Mouse (Mus musculus) myocyte (in vitro differentiated cells): ENCODE results near the gene Faap100. TPM values are rescaled to one million over a fixed set of nuclear protein-coding genes. Genes with fewer than 3 reads are reported as not detected.

Experiments used
- H3K27me3 ChIP-seq: one replicate; pipeline ENCODE4 v1.6.1; 2011; ENCODE audit not compliant: control insufficient read depth, insufficient read depth, insufficient read length
- H3K36me3 ChIP-seq: one replicate; pipeline ENCODE4 v1.6.1; 2011; ENCODE audit not compliant: control insufficient read depth, insufficient read depth
- H3K4me2 ChIP-seq: one replicate; pipeline ENCODE4 v1.6.1; 2011; ENCODE audit warnings: low read depth, control low read depth
- H3K4me3 ChIP-seq: one replicate; pipeline ENCODE4 v1.5.1; 2011; ENCODE audit warnings: mild to moderate bottlenecking, control low read depth, moderate library complexity
- H3K79me2 ChIP-seq: one replicate; pipeline ENCODE4 v1.6.1; 2011; ENCODE audit not compliant: control insufficient read depth, insufficient read depth
- H3ac ChIP-seq: one replicate; pipeline ENCODE4 v1.6.1; 2011; ENCODE audit not compliant: control insufficient read depth, insufficient read length
- CEBPB ChIP-seq: IDR thresholded peaks from 2 replicates; pipeline ENCODE4 v1.6.1; 2011; ENCODE audit warnings: mild to moderate bottlenecking, moderate library complexity; ENCODE audit not compliant: poor library complexity, insufficient read depth, severe bottlenecking
- E2F4 ChIP-seq: IDR thresholded peaks from one replicate; pipeline ENCODE4 v1.6.1; 2011; ENCODE audit warnings: mild to moderate bottlenecking, control low read depth, moderate library complexity; ENCODE audit not compliant: insufficient read depth
- MAX ChIP-seq: IDR thresholded peaks from one replicate; pipeline ENCODE4 v1.6.1; 2011; ENCODE audit warnings: low read depth, mild to moderate bottlenecking, control low read depth
- MYOD1 ChIP-seq, 3 experiments: IDR thresholded peaks; one replicate each; pipeline ENCODE4 v1.6.1; 2011; ENCODE audit warnings: control low read depth in 2 of 3, low read depth in 2 of 3, mild to moderate bottlenecking in 2 of 3, moderate library complexity in 1 of 3; ENCODE audit not compliant: insufficient read length in 2 of 3, control insufficient read depth in 1 of 3
- MYOG ChIP-seq, 3 experiments: IDR thresholded peaks; one replicate each; pipeline ENCODE4 v1.6.1; 2011; ENCODE audit warnings: control low read depth in 2 of 3, low read depth in 2 of 3, mild to moderate bottlenecking in 2 of 3; ENCODE audit not compliant: insufficient read length in 2 of 3, control insufficient read depth in 1 of 3, insufficient read depth in 1 of 3
- POLR2A ChIP-seq: IDR thresholded peaks from one replicate; pipeline ENCODE4 v1.6.1; 2011; ENCODE audit warnings: low read depth, mild to moderate bottlenecking, control low read depth, moderate library complexity; ENCODE audit not compliant: insufficient read length
- POLR2AphosphoS2 ChIP-seq: IDR thresholded peaks from one replicate; pipeline ENCODE4 v1.6.1; 2011; ENCODE audit warnings: low read depth, control low read depth; ENCODE audit not compliant: insufficient read length
- REST ChIP-seq: IDR thresholded peaks from one replicate; pipeline ENCODE4 v1.6.1; 2011; ENCODE audit warnings: mild to moderate bottlenecking, control low read depth, moderate library complexity; ENCODE audit not compliant: insufficient read depth, insufficient read length
- SRF ChIP-seq: IDR thresholded peaks from one replicate; pipeline ENCODE4 v1.6.1; 2011; ENCODE audit warnings: low read depth; ENCODE audit not compliant: control insufficient read depth, insufficient read length
- TCF12 ChIP-seq: IDR thresholded peaks from one replicate; pipeline ENCODE4 v1.6.1; 2011; ENCODE audit warnings: mild to moderate bottlenecking, control low read depth; ENCODE audit not compliant: poor library complexity, insufficient read depth, severe bottlenecking
- TCF3 ChIP-seq: IDR thresholded peaks from one replicate; pipeline ENCODE4 v1.6.1; 2011; ENCODE audit warnings: low read depth, control low read depth; ENCODE audit not compliant: insufficient read length
- USF1 ChIP-seq: IDR thresholded peaks from one replicate; pipeline ENCODE4 v1.6.1; 2011; ENCODE audit warnings: low read depth, mild to moderate bottlenecking, control low read depth, moderate library complexity
- polyA plus RNA-seq: library from polyadenylated mRNA; unstranded; fragments of >200 nt; fragmentation: generic; extraction: Trizol; gene quantifications from one replicate; pipeline ENCODE4 v1.2.1, GENCODE M21; 2012; ENCODE audit warnings: missing spikeins

Faap100 gene
- 12.3 TPM for polyA plus RNA-seq

- Histone ChIP-seq H3K36me3 (peaks cover 10% of the 10 kb centered on the region), H3K27me3 (no peaks in the 10 kb centered on the region), H3K4me3 (peak within 1 kb of the TSS; percentile 65), H3K79me2 (peaks cover 6% of the 10 kb centered on the region), H3ac (peak within 1 kb of the TSS; percentile 26), H3K4me2 (peak within 1 kb of the TSS; percentile 96)
- peak; percentile 29 for TF ChIP-seq E2F4
- TF ChIP-seq POLR2A, result peak; percentile 58
- TF ChIP-seq MYOG (IDR thresholded peaks at IDR 0.05; ENCODE audit: control insufficient read depth in 1 of 3, insufficient read depth in 1 of 3, insufficient read length in 2 of 3, low read depth in 2 of 3), result peak in 1 of 3 experiments; percentile 48
- peak; percentile 80 for TF ChIP-seq POLR2AphosphoS2
- no peak for TF ChIP-seq TCF12
- TF ChIP-seq MYOD1 (IDR thresholded peaks at IDR 0.05; ENCODE audit: control insufficient read depth in 1 of 3, insufficient read length in 2 of 3, low read depth in 2 of 3), result peak in 1 of 3 experiments; percentile 48
Observed at GRCm38 (mm10) chr11:120378611-120379540, at the start of gene Faap100. Faap100 (minus strand) TSS chr11:120378764.

- TF ChIP-seq MAX (no peak), CEBPB (no peak), POLR2AphosphoS2 (no peak), POLR2A (no peak), MYOD1 (IDR thresholded peaks at IDR 0.05; ENCODE audit: control insufficient read depth in 1 of 3, insufficient read length in 2 of 3, low read depth in 2 of 3) (no peak), MYOG (IDR thresholded peaks at IDR 0.05; ENCODE audit: control insufficient read depth in 1 of 3, insufficient read depth in 1 of 3, insufficient read length in 2 of 3, low read depth in 2 of 3) (no peak), TCF3 (no peak), USF1 (no peak), REST (no peak), E2F4 (no peak), SRF (no peak), TCF12 (no peak)
- Histone ChIP-seq H3K4me3 (no peak overlapping the region), H3K27me3 (no peaks in the 10 kb centered on the region), H3K36me3 (peaks cover 66% of the 10 kb centered on the region), H3K79me2 (peaks cover 55% of the 10 kb centered on the region), H3ac (no peak overlapping the region), H3K4me2 (no peak overlapping the region)
Observed at GRCm38 (mm10) chr11:120426727-120427126, 48.2 kb upstream of the Faap100 start.

- Histone ChIP-seq H3K27me3 (no peaks in the 10 kb centered on the region), H3K4me3 (no peak overlapping the region), H3K79me2 (peaks cover 35% of the 10 kb centered on the region), H3K4me2 (no peak overlapping the region), H3K36me3 (peaks cover 72% of the 10 kb centered on the region), H3ac (no peak overlapping the region)
- TF ChIP-seq MYOD1 (IDR thresholded peaks at IDR 0.05; ENCODE audit: control insufficient read depth in 1 of 3, insufficient read length in 2 of 3, low read depth in 2 of 3) (no peak), CEBPB (no peak), POLR2AphosphoS2 (no peak), TCF3 (no peak), SRF (no peak), MAX (no peak), E2F4 (no peak), TCF12 (no peak), REST (no peak), USF1 (no peak), POLR2A (no peak), MYOG (IDR thresholded peaks at IDR 0.05; ENCODE audit: control insufficient read depth in 1 of 3, insufficient read depth in 1 of 3, insufficient read length in 2 of 3, low read depth in 2 of 3) (no peak)
Observed at GRCm38 (mm10) chr11:120423569-120424295, 45.2 kb upstream of the Faap100 start.

GRCm38 (mm10) chr11:120422651-120423568, 44.3 kb upstream of the Faap100 start:
- Histone ChIP-seq H3ac (no peak overlapping the region), H3K4me2 (no peak overlapping the region), H3K79me2 (peaks cover 28% of the 10 kb centered on the region), H3K36me3 (peaks cover 71% of the 10 kb centered on the region), H3K27me3 (no peaks in the 10 kb centered on the region), H3K4me3 (no peak overlapping the region)
- no peak for TF ChIP-seq E2F4
